Mouse (Mus musculus) heart, embryonic 15.5 days (tissue): ENCODE data around the gene Mindy1. TPM values are rescaled to one million over a fixed set of nuclear protein-coding genes. Genes with fewer than 3 reads are reported as not detected.

Source experiments
- ATAC-seq: fragments of 200-750 bp; cut with Nextera tagmentation; replicated peaks from 2 replicates; pipeline ENCODE4 v1.8.0; 2017; ENCODE audit warnings: low read depth, moderate TSS enrichment; ENCODE audit not compliant: insufficient number of reproducible peaks, insufficient read depth, low FRiP score
- H3K27ac ChIP-seq: fragments of 300-500 bp; sonication (generic); 2 replicates; pipeline ENCODE4 v1.5.1; 2015; ENCODE audit warnings: mild to moderate bottlenecking, inconsistent platforms
- H3K27me3 ChIP-seq: fragments of 300-500 bp; sonication (generic); 2 replicates; pipeline ENCODE4 v1.6.1; 2015; ENCODE audit warnings: inconsistent platforms
- H3K36me3 ChIP-seq: fragments of 300-500 bp; sonication (generic); 2 replicates; pipeline ENCODE4 v1.6.1; 2015; ENCODE audit warnings: mild to moderate bottlenecking, inconsistent platforms
- H3K4me1 ChIP-seq: fragments of 300-500 bp; sonication (generic); replicated peaks from 2 replicates; pipeline ENCODE4 v1.6.1; 2015; ENCODE audit warnings: inconsistent platforms
- H3K4me2 ChIP-seq: fragments of 300-500 bp; sonication (generic); 2 replicates; pipeline ENCODE4 v1.6.1; 2015; ENCODE audit warnings: inconsistent platforms, mild to moderate bottlenecking, moderate library complexity
- H3K4me3 ChIP-seq: fragments of 300-500 bp; sonication (generic); 2 replicates; pipeline ENCODE4 v1.5.1; 2015; ENCODE audit warnings: mild to moderate bottlenecking, inconsistent platforms
- H3K9ac ChIP-seq: fragments of 300-500 bp; sonication (generic); 2 replicates; pipeline ENCODE4 v1.6.1; 2015; ENCODE audit warnings: mild to moderate bottlenecking, inconsistent platforms
- H3K9me3 ChIP-seq: fragments of 300-500 bp; sonication (generic); replicated peaks from 2 replicates; pipeline ENCODE4 v1.6.1; 2016; ENCODE audit warnings: inconsistent platforms
- WGBS: fragments of 180-500 bp; shearing (Covaris S2); methylation state at CpG from one replicate; pipeline ENCODE4 v1.1.7; 2015; ENCODE audit warnings: mixed read lengths; 5-methylcytosine and 5-hydroxymethylcytosine counted together
- polyA plus RNA-seq: library from polyadenylated mRNA; unstranded; fragments of >200 nt; fragmentation: Nextera tagmentation; extraction: Ambion mirVana; gene quantifications from 2 replicates; pipeline ENCODE4 v1.2.1, GENCODE M21; 2015

Mindy1 gene
- polyA plus RNA-seq, 1 experiment from 2014 or later: 24.7 TPM

GRCm38 (mm10) chr3:95314486-95315093, 33.4 kb downstream of the Mindy1 start, which contains the start of gene Cers2:
TSS of gene Cers2 (plus strand) at chr3:95314791.
- Histone ChIP-seq H3K9ac (peak within 1 kb of the TSS; percentile 98), H3K27ac (peak within 1 kb of the TSS; percentile 98), H3K4me1 (peaks cover 42% of the 10 kb centered on the region), H3K4me2 (peak within 1 kb of the TSS; percentile 92), H3K4me3 (peak within 1 kb of the TSS; percentile 94), H3K36me3 (no peaks in the 10 kb centered on the region), H3K27me3 (no peaks in the 10 kb centered on the region), H3K9me3 (no peaks in the 10 kb centered on the region)
- WGBS: 5% methylated on average over 27 of the region's 27 CpGs
- no peak for ATAC-seq

- Histone ChIP-seq H3K4me1 (peaks cover 42% of the 10 kb centered on the region), H3K4me2 (peak overlapping the region; percentile 92), H3K36me3 (peaks cover 3% of the 10 kb centered on the region), H3K27me3 (no peaks in the 10 kb centered on the region), H3K9me3 (no peaks in the 10 kb centered on the region), H3K4me3 (peak overlapping the region; percentile 94), H3K9ac (peak overlapping the region; percentile 98), H3K27ac (peak overlapping the region; percentile 98)
- ATAC-seq: peak; percentile 94
- WGBS: under 1% methylated on average over 71 of the region's 71 CpGs
These were observed 34.1 kb downstream of the Mindy1 start for GRCm38 (mm10) chr3:95315094-95315843.

- H3K4me2 ChIP-seq: peak overlapping the region; percentile 92
- 8% methylated on average over 9 of the region's 9 CpGs for WGBS
- peaks cover 11% of the 10 kb centered on the region for H3K36me3 ChIP-seq
- peak overlapping the region; percentile 98 for H3K9ac ChIP-seq
- H3K27ac ChIP-seq: peak overlapping the region; percentile 98
- ATAC-seq: no peak
- H3K4me1 ChIP-seq: peaks cover 42% of the 10 kb centered on the region
- H3K9me3 ChIP-seq: no peaks in the 10 kb centered on the region
- peak overlapping the region; percentile 94 for H3K4me3 ChIP-seq
- no peaks in the 10 kb centered on the region for H3K27me3 ChIP-seq
These were observed 34.9 kb downstream of the Mindy1 start for GRCm38 (mm10) chr3:95315844-95316550.

- peaks cover 40% of the 10 kb centered on the region for H3K4me1 ChIP-seq
- peak overlapping the region; percentile 20 for H3K4me3 ChIP-seq
- no peaks in the 10 kb centered on the region for H3K27me3 ChIP-seq
- peaks cover 26% of the 10 kb centered on the region for H3K36me3 ChIP-seq
- peak overlapping the region; percentile 50 for H3K4me2 ChIP-seq
- 0 out of 2 replicates have a peak overlapping the region, but pooled peaks have one; percentile 28 for H3K9ac ChIP-seq
- no peak for ATAC-seq
- H3K27ac ChIP-seq: peak overlapping the region; percentile 71
- no peaks in the 10 kb centered on the region for H3K9me3 ChIP-seq
- WGBS: 12% methylated on average over 12 of the region's 12 CpGs
These were observed 36.4 kb downstream of the Mindy1 start for GRCm38 (mm10) chr3:95317414-95318080.

- Histone ChIP-seq H3K9ac (no peak overlapping the region), H3K36me3 (peaks cover 35% of the 10 kb centered on the region), H3K9me3 (no peaks in the 10 kb centered on the region), H3K27me3 (no peaks in the 10 kb centered on the region), H3K27ac (peak overlapping the region; percentile 71), H3K4me3 (no peak overlapping the region), H3K4me2 (no peak overlapping the region), H3K4me1 (peaks cover 37% of the 10 kb centered on the region)
- ATAC-seq: no peak
- 29% methylated on average over 6 of the region's 6 CpGs for WGBS
These were observed 37.4 kb downstream of the Mindy1 start for GRCm38 (mm10) chr3:95318548-95318947.

GRCm38 (mm10) chr3:95319110-95319509, 38.0 kb downstream of the Mindy1 start:
- H3K4me2 ChIP-seq: no peak overlapping the region
- 48% methylated on average over 2 of the region's 2 CpGs for WGBS
- no peak overlapping the region for H3K9ac ChIP-seq
- ATAC-seq: no peak
- H3K9me3 ChIP-seq: no peaks in the 10 kb centered on the region
- no peak overlapping the region for H3K4me3 ChIP-seq
- no peaks in the 10 kb centered on the region for H3K27me3 ChIP-seq
- H3K36me3 ChIP-seq: peaks cover 40% of the 10 kb centered on the region
- H3K27ac ChIP-seq: peak overlapping the region; percentile 71
- H3K4me1 ChIP-seq: peaks cover 37% of the 10 kb centered on the region

- Histone ChIP-seq H3K36me3 (peaks cover 49% of the 10 kb centered on the region), H3K4me1 (peaks cover 35% of the 10 kb centered on the region), H3K4me2 (no peak overlapping the region), H3K4me3 (no peak overlapping the region), H3K9ac (no peak overlapping the region), H3K27me3 (no peaks in the 10 kb centered on the region), H3K27ac (no peak overlapping the region), H3K9me3 (no peaks in the 10 kb centered on the region)
- ATAC-seq: no peak
- 73% methylated on average over 12 of the region's 12 CpGs for WGBS
These were observed 38.8 kb downstream of the Mindy1 start for GRCm38 (mm10) chr3:95319701-95320625.

- Histone ChIP-seq H3K4me1 (peaks cover 9% of the 10 kb centered on the region), H3K36me3 (peaks cover 77% of the 10 kb centered on the region), H3K27ac (no peak overlapping the region), H3K4me3 (no peak overlapping the region), H3K4me2 (no peak overlapping the region), H3K9me3 (no peaks in the 10 kb centered on the region), H3K27me3 (no peaks in the 10 kb centered on the region), H3K9ac (no peak overlapping the region)
- WGBS: 91% methylated on average over 3 of the region's 3 CpGs
- no peak for ATAC-seq
These were observed 42.3 kb downstream of the Mindy1 start for GRCm38 (mm10) chr3:95323429-95323828.

- no peaks in the 10 kb centered on the region for H3K4me1 ChIP-seq
- ATAC-seq: no peak
- 92% methylated on average over 6 of the region's 6 CpGs for WGBS
- no peaks in the 10 kb centered on the region for H3K27me3 ChIP-seq
- no peak overlapping the region for H3K4me2 ChIP-seq
- no peak overlapping the region for H3K27ac ChIP-seq
- H3K4me3 ChIP-seq: no peak overlapping the region
- no peaks in the 10 kb centered on the region for H3K9me3 ChIP-seq
- H3K9ac ChIP-seq: no peak overlapping the region
- peaks cover 81% of the 10 kb centered on the region for H3K36me3 ChIP-seq
These were observed 43.5 kb downstream of the Mindy1 start for GRCm38 (mm10) chr3:95324454-95325144.
